Mouse (Mus musculus): ENCODE results near the gene Rab4b.

GRCm38 (mm10) chr7:27198355-27198754 lies 19.7 kb upstream of the Rab4b start:
- TF ChIP-seq CTCF (IDR thresholded peaks at IDR 0.05; ENCODE audit: insufficient read depth, low read length) (no peak), POLR2A (IDR thresholded peaks at IDR 0.05; ENCODE audit: borderline replicate concordance, extremely low read depth, low read depth, low read length) (no peak)
